Mouse (Mus musculus) kidney, adult 18-20 months (tissue): ENCODE results near the gene March6.

Experiments used
- DNase-seq: peaks from one replicate; pipeline ENCODE4 v3.0.0; 2021

March6 gene

DNA sequence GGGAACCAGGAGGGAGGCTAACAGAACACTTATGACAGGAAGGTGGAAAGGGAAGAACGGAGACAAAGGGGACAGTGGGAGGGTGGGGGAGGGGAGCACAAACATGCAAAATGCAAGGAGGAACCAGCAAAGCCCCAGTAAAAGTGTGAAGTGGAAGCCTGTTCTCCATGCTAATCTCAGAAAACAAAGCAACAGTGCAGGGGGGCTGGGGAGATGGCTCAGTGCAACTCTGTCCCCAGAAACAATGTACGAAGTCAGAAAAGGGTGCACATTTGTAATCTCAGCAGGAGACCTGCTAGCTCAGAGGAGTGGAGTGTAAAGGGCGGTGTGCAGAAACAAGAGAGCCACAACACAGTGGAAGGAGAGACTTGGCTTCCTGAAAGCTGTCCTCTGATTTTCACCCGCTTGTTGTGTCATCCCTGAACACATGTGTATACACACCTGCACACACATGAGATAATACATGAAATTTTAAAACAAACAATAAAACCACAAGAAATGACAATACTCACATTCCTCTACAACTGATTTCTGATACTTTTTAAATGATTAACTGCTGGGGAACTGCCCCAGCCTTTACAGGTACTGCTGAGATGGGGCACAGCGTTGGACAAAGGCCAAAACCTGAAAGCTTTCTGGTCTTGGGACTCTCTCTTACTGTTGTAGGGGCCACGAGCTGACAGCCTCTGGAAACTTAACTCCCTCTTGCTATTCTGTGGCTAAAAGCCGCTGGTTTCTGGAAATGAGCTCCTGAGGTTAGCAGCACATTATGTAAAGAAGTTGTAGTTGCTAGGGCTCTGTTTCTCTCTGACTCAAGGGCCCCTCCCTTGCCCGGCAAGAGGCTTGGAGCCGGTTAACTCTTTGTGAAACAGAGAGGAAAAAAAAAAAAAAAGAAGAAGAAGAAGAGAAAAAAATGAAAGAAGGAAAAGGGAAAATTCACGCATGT, 11.4 kb upstream of the March6 start:
- DNase-seq = peak; percentile 49

GRCm38 (mm10) chr15:31540513-31540802, 9.6 kb upstream of the March6 start:
- DNase-seq = no peak

DNA sequence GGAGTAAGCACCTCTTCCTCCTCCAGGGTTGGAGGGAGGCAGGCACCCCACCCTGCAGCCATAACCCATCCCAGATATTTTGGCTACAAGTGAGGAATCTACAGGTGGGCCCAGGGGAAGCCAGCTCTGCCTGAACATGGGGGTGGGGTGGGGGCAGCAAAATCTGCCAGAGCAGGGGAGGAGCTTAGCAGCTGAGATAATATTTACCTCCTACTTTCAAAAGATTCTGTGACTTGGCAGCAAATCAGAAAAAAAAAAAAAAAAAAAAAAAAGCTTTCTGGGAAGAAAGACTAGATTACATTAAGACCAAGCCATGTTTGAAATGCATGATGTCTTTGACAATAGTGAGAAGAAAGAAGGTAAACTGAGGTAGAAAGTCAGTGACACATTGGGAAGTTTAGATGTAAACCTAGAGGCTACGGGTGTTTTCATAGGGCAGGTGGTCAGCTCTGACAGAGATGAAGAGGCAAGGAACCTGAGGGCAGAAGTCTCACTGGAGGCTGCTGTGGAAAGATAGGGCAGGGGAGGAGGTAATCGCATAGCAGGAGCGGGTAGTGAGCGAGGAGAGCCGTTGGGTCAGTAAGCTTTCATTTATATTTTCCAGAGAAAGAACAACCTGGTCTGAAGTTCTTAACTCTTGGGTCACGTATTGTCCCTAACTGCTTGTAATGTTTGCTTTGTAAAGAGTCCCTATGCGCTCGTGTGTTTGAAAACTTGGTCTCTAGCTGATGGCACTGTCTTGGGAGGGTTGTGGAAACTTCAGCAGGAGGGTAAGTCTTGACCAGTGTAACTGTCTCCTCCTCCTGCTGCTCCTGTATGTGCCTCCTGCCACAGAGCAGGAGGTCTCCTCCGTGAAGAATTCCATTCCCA, 9.0 kb upstream of the March6 start:
- DNase-seq = no peak

GRCm38 (mm10) chr15:31538346-31538745, 7.5 kb upstream of the March6 start:
- no peak for DNase-seq

DNA sequence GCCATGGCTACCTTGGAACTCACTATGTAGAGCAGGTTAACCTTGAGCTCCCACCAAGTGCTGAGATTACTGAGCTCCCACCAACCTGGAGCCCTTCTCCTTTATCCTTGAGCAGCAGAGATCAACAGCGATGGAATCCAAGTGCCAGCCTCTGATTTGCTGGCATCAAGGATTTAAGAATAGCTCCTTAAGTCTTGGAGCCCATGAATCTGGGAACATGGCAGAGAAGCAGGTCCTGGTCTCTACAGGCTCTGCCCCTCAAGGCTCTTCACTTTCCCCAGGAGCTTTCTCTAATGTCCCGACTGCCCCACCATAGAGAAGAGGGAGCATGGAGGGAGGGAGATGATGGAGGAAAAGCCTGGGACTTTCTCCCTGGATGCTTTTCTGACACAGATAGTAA, 6.9 kb upstream of the March6 start:
- no peak for DNase-seq

GRCm38 (mm10) chr15:31536051-31536737, 5.3 kb upstream of the March6 start:
- DNase-seq = no peak

DNA sequence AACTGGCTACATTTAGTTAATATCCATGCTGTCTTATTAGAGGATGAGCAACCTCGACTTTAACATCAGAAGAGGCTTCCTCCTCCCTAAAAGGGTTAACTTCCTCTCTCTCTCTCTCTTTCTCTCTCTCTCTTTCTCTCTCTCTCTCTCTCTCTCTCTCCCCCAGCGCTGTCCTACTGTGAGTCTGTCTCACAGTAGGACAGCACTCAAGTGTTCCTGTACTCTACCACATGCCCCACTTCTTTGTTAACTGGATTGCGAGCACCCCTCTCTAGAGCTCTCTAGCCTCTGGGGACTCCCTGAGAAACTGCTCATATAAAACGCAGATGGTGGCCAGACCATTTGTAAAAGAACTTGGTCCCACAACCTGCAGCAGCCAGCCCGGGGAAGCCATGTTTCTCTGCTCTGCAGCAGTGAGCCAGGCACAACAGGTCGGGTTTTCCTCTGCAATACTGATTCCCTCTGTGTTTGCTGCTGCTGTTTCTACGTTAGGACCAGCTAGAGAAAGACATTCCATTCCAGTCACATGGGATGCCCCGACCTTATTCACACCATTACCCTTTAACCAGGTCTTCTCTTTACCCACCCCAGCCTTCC, 4.5 kb upstream of the March6 start:
- DNase-seq = no peak

DNA sequence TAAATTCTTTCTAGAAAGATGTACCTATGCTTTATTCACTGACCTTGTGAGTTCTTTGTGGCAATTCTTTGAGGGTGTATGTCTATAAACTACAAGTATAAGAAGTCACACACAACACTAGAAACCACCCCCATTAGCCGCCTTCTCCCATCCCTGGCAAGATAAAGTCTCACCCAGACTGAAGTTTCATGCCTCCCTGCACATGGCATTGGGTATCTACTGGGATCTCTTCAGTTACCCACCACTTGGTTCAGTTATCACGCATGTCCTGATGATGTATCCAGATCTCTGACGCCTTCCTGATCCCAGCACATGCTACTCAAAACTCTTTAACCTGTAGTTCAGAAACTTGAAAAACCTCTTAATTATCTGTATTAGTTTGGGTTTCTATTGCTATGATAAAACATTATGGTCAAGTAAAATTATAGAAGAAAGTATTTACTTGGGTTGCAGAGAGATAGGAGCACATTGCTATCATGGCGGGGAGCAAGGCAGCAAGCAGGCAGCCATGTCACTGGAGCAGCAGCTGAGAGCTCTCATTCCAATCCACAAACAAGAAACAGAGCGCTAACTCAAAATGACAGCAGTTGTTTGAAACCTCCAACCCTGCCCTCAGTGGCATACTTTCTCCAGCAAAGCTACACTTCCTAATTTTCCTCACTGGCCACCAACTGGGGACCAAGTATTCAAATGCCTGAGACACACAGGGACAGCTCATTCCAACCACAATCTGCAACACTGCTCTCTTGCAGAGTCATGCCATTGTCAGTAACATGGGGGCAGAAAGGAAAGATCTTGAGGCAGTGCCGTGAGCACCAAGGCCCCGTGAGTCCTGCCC, 3.8 kb upstream of the March6 start:
- no peak for DNase-seq

DNA sequence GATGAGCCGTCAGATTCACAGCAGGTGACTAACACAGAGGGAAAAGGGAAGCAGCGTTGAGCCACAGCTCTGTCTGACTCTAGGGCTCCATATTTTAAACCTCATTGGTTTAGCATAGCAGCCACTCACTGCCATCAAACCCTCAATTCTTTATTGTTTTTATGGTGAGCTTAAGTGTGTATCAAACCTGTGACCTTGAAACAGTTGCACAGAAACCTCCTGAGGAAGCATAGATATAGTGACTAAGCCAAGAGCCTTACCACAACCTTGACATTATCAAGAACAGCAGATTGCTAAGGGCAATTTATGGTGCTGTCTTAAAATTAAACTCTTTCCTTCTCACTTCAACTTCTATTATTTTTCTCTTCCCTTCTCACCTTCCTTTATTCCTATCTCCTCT, 2.7 kb upstream of the March6 start:
- DNase-seq = no peak

GRCm38 (mm10) chr15:31532331-31533021, 1.6 kb upstream of the March6 start:
- DNase-seq = no peak

DNA sequence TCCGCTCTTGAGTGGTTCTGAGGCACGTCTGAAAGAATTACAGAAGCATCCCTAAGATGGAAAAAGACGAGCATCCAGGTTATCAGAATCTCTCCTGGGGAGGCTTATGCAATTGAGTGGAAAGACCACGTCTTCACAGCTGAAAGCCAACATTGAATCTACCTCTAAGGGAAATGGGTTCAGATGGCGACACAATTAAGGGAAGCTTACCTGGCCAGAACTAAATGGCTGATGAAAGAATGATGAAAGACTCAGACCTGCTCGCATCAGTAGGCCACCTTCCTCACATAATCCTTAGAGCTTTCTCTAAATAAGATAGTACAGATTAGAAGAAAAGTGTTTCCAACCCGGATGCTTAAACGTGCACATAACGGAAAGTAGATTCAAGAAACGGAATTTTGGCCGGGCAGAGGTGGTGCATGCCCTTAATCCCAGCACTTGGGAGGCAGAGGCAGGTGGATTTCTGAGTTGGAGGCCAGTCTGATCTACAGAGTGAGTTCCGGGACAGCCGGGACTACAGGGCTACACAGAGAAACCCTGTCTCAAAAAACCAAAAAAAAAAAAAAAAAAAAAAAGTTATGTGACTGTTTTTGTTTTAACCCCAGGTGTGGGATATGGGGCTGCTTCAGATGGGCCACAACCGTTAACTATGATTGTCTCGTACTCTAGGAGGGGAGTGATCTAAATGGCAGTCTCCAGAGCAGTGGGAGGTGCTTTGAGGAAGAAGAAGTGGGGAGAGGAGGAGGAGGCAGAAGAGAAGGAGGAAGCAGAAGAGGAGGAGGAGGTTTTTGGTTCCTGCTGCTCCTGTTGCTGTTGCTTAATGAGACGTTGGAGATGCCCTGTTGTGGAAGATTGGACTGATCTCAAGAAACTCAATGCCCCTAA, 835 bp upstream of the March6 start:
- no peak for DNase-seq

GRCm38 (mm10) chr15:31529811-31530658, 818 bp downstream of the March6 start:
- peak; percentile 63 for DNase-seq

- no peak for DNase-seq
Observed at GRCm38 (mm10) chr15:31529103-31529502, 1.8 kb downstream of the March6 start.

GRCm38 (mm10) chr15:31528477-31528876, 2.4 kb downstream of the March6 start:
- no peak for DNase-seq

- no peak for DNase-seq
Observed at GRCm38 (mm10) chr15:31526463-31526862, 4.4 kb downstream of the March6 start.

DNA sequence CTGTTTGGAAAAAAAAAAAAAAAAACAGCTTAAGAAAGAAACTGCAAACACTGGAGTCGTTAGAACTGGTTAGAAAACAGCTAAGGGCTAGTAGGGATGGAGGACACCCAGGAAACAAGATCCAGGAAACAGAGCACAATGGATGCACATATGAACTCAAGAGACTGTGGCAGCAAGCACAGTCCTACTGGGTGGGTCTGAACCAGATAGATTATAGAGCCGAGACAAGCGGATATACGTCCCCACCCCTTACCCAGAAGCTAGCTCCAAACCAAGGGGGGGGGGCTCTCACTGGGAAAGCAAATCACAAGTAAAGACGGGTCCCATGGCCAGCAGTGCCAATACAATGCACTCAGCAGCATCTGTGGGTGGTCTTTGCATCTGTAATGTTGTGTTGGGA, 11.9 kb downstream of the March6 start:
- no peak for DNase-seq

DNA sequence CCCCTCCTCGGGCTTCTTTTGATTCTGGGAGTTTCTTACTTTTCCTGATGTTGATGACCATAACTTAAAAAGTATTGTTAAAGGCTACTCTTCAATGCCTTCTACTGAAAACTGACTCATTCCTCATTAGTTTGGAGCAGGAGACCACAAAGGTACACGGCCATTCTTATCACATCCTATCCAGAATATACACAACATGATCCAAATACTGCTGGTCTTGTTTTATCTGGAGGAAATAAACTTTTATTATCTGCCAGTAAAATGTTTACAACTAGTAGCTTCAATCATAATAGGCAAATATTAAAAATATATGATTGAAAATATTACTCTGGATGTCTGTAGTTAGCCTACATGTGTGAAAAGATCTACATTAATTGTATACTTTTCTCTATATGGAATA, 12.5 kb downstream of the March6 start:
- DNase-seq = no peak

- no peak for DNase-seq
Observed at GRCm38 (mm10) chr15:31517186-31517585, 13.7 kb downstream of the March6 start.

GRCm38 (mm10) chr15:31511795-31512194, 19.1 kb downstream of the March6 start:
- DNase-seq = no peak
